Mouse (Mus musculus) kidney, postnatal 0 days (tissue): ENCODE data around the gene Lztfl1. TPM values are rescaled to one million over a fixed set of nuclear protein-coding genes. Genes with fewer than 3 reads are reported as not detected.

Experiments
- ATAC-seq: fragments of 200-750 bp; cut with Nextera tagmentation; replicated peaks from 2 replicates; pipeline ENCODE4 v1.8.0; 2017; ENCODE audit warnings: low read depth, moderate number of reproducible peaks, moderate TSS enrichment, moderate library complexity; ENCODE audit not compliant: low FRiP score
- DNase-seq: peaks from one replicate; pipeline ENCODE4 v3.0.0-alpha.2; 2016; ENCODE audit warnings: low spot score
- H3K27ac ChIP-seq: fragments of 300-500 bp; sonication (generic); 2 replicates; pipeline ENCODE4 v1.5.1; 2014; ENCODE audit warnings: mild to moderate bottlenecking
- H3K27me3 ChIP-seq: fragments of 300-500 bp; sonication (generic); 2 replicates; pipeline ENCODE4 v1.6.1; 2014; ENCODE audit warnings: low read length, mixed read lengths; ENCODE audit not compliant: insufficient read depth
- H3K36me3 ChIP-seq: fragments of 300-500 bp; sonication (generic); 2 replicates; pipeline ENCODE4 v1.6.1; 2014; ENCODE audit warnings: low read length, mixed read lengths; ENCODE audit not compliant: insufficient read depth
- H3K4me1 ChIP-seq: fragments of 300-500 bp; sonication (generic); replicated peaks from 2 replicates; pipeline ENCODE4 v1.6.1; 2014; ENCODE audit warnings: antibody characterized with exemption, low read length, mixed read lengths; ENCODE audit not compliant: insufficient read depth
- H3K4me2 ChIP-seq: fragments of 300-500 bp; sonication (generic); 2 replicates; pipeline ENCODE4 v1.6.1; 2014; ENCODE audit warnings: mild to moderate bottlenecking, low read length, moderate library complexity, mixed read lengths
- H3K4me3 ChIP-seq: fragments of 300-500 bp; sonication (generic); replicated peaks from 2 replicates; pipeline ENCODE4 v1.5.1; 2014; ENCODE audit warnings: low read depth, low read length
- H3K9ac ChIP-seq: fragments of 300-500 bp; sonication (generic); 2 replicates; pipeline ENCODE4 v1.6.1; 2014; ENCODE audit warnings: low read depth, low read length
- H3K9me3 ChIP-seq: fragments of 300-500 bp; sonication (generic); replicated peaks from 2 replicates; pipeline ENCODE4 v1.6.1; 2016; ENCODE audit warnings: low read length, inconsistent platforms, mixed read lengths
- CTCF ChIP-seq: IDR thresholded peaks from 2 replicates; pipeline ENCODE4 v1.5.1; 2016; ENCODE audit warnings: antibody characterized with exemption, low read depth, mild to moderate bottlenecking, moderate library complexity
- WGBS: fragments of 180-500 bp; shearing (Covaris S2); extraction: QIAGEN DNeasy Blood & Tissue Kit; methylation state at CpG from one replicate; pipeline ENCODE4 v1.1.7; 2014; 5-methylcytosine and 5-hydroxymethylcytosine counted together
- polyA plus RNA-seq: library from polyadenylated mRNA; unstranded; fragments of >200 nt; fragmentation: Nextera tagmentation; extraction: Ambion mirVana; gene quantifications from 2 replicates; pipeline ENCODE4 v1.2.1, GENCODE M21; 2015

Gene Lztfl1
- polyA plus RNA-seq, 1 experiment from 2014 or later, result 57.5 TPM

GRCm38 (mm10) chr9:123695634-123696302 lies 21.7 kb downstream of the Lztfl1 start:
- DNase-seq (no peak), ATAC-seq (no peak)
- WGBS, result 77% methylated on average over 3 of the region's 3 CpGs
- H3K27me3 ChIP-seq, result no peaks in the 10 kb centered on the region
- H3K4me2 ChIP-seq, result no peak overlapping the region
- H3K4me1 ChIP-seq, result no peaks in the 10 kb centered on the region
- no peak overlapping the region for H3K27ac ChIP-seq
- TF ChIP-seq CTCF, result no peak
- no peak overlapping the region for H3K9ac ChIP-seq
- no peak overlapping the region for H3K4me3 ChIP-seq
- H3K36me3 ChIP-seq, result peaks cover 7% of the 10 kb centered on the region; the same call in 1 of the 2 replicates
- H3K9me3 ChIP-seq, result no peaks in the 10 kb centered on the region

GRCm38 (mm10) chr9:123688227-123688626 lies 29.3 kb downstream of the Lztfl1 start:
- 73% methylated on average over 1 of the region's 1 CpGs for whole genome bisulfite sequencing
- Histone ChIP-seq H3K4me2 (no peak overlapping the region), H3K4me1 (no peaks in the 10 kb centered on the region), H3K27ac (no peak overlapping the region), H3K27me3 (no peaks in the 10 kb centered on the region), H3K36me3 (peaks cover 5% of the 10 kb centered on the region; the same call in 1 of the 2 replicates), H3K9ac (no peak overlapping the region), H3K9me3 (no peaks in the 10 kb centered on the region), H3K4me3 (no peak overlapping the region)
- no peak for ATAC-seq
- DNase-seq, result no peak
- TF ChIP-seq CTCF, result no peak

- Histone ChIP-seq H3K4me1 (no peaks in the 10 kb centered on the region), H3K27me3 (no peaks in the 10 kb centered on the region), H3K27ac (no peak overlapping the region), H3K4me2 (no peak overlapping the region), H3K9me3 (no peaks in the 10 kb centered on the region), H3K36me3 (no peaks in the 10 kb centered on the region), H3K4me3 (no peak overlapping the region), H3K9ac (no peak overlapping the region)
- ATAC-seq, result no peak
- 80% methylated on average over 5 of the region's 5 CpGs for WGBS
- TF ChIP-seq CTCF, result no peak
- DNase-seq, result no peak
These were observed 31.3 kb downstream of the Lztfl1 start for GRCm38 (mm10) chr9:123686206-123686605.

- Histone ChIP-seq H3K4me1 (0 out of 2 replicates have a peak, but pooled peaks cover 2% of the 10 kb centered on the region), H3K4me2 (no peak overlapping the region), H3K4me3 (no peak overlapping the region), H3K9me3 (no peaks in the 10 kb centered on the region), H3K9ac (no peak overlapping the region), H3K27ac (no peak overlapping the region), H3K27me3 (0 out of 2 replicates have a peak, but pooled peaks cover 8% of the 10 kb centered on the region), H3K36me3 (no peaks in the 10 kb centered on the region)
- DNase-seq, result peak; percentile 12
- WGBS, result 38% methylated on average over 3 of the region's 3 CpGs
- no peak for TF ChIP-seq CTCF
- no peak for ATAC-seq
These were observed 33.8 kb downstream of the Lztfl1 start for GRCm38 (mm10) chr9:123683704-123684103.

- no peaks in the 10 kb centered on the region for H3K9me3 ChIP-seq
- H3K36me3 ChIP-seq, result no peaks in the 10 kb centered on the region
- H3K4me2 ChIP-seq, result peak overlapping the region; percentile 68; the same call in 1 of the 2 replicates
- DNase-seq, result no peak
- no peak overlapping the region for H3K9ac ChIP-seq
- no peak overlapping the region for H3K27ac ChIP-seq
- peaks cover 26% of the 10 kb centered on the region for H3K27me3 ChIP-seq
- 0 out of 2 replicates have a peak, but pooled peaks cover 7% of the 10 kb centered on the region for H3K4me1 ChIP-seq
- no peak for ATAC-seq
- H3K4me3 ChIP-seq, result no peak overlapping the region
- 28% methylated on average over 2 of the region's 2 CpGs for WGBS
- TF ChIP-seq CTCF, result no peak
These were observed 38.3 kb downstream of the Lztfl1 start for GRCm38 (mm10) chr9:123679198-123679597.

GRCm38 (mm10) chr9:123678327-123679105 lies 39.0 kb downstream of the Lztfl1 start, which contains the start of the genes Ccr9 and Slc6a20a:
Gene Ccr9, plus strand, starts transcription at chr9:123678439.
Gene Slc6a20a, minus strand, starts transcription at chr9:123678885.
- WGBS, result under 1% methylated on average over 73 of the region's 73 CpGs
- H3K9me3 ChIP-seq, result no peaks in the 10 kb centered on the region
- H3K27me3 ChIP-seq, result peaks cover 26% of the 10 kb centered on the region
- DNase-seq (peak; percentile 14), ATAC-seq (peak; percentile 77)
- peak within 1 kb of the TSS; percentile 42 for H3K4me3 ChIP-seq
- peak within 1 kb of the TSS; percentile 68 for H3K4me2 ChIP-seq
- no peak for TF ChIP-seq CTCF
- H3K36me3 ChIP-seq, result no peaks in the 10 kb centered on the region
- H3K27ac ChIP-seq, result no peak within 1 kb of the TSS
- H3K9ac ChIP-seq, result peak within 1 kb of the TSS; percentile 41; the same call in 1 of the 2 replicates
- H3K4me1 ChIP-seq, result 0 out of 2 replicates have a peak, but pooled peaks cover 7% of the 10 kb centered on the region
